In genomic region chr16:74313222-74313621, GRCm38 (mm10) we compare ENCODE assay signal across 9 mouse cellular contexts.
"Had no signal": no experiment of that assay in that cellular context is flagged by ENCODE, and none has a peak within 500 bp of the region (broad histone marks: within the 10 kb centered on the region; RNA-seq: fewer than 3 reads in every experiment).

No protein-coding gene starts in this region.

- H3K27ac ChIP-seq: kidney, postnatal 0 days; limb, embryonic 13.5 days; liver, embryonic 14.5 days; stomach, postnatal 0 days had no signal

- H3K4me2 ChIP-seq: limb, embryonic 13.5 days had no signal

- H3K27me3 ChIP-seq: limb, embryonic 13.5 days had no signal

- H3K4me3 ChIP-seq: limb, embryonic 13.5 days had no signal

- H3K9me3 ChIP-seq: limb, embryonic 13.5 days had no signal

- DNase-seq: kidney, postnatal 36 days; layer of hippocampus, adult 9-11 months; layer of hippocampus, postnatal 36 days; lung, adult 18-20 months had no signal

- H3K9ac ChIP-seq: limb, embryonic 13.5 days; liver, embryonic 14.5 days had no signal

- ATAC-seq: midbrain, embryonic 16.5 days had no signal

- H3K36me3 ChIP-seq: limb, embryonic 13.5 days had no signal
